Mouse (Mus musculus) natural killer cell, adult 2 months (primary cell): Measurements from ENCODE around the gene Tfeb.

Experiments
- DNase-seq, 2 experiments: peaks; one replicate each; pipeline ENCODE4 v3.0.0; 2022; ENCODE audit warnings: low spot score in 2 of 2

Tfeb gene

DNA sequence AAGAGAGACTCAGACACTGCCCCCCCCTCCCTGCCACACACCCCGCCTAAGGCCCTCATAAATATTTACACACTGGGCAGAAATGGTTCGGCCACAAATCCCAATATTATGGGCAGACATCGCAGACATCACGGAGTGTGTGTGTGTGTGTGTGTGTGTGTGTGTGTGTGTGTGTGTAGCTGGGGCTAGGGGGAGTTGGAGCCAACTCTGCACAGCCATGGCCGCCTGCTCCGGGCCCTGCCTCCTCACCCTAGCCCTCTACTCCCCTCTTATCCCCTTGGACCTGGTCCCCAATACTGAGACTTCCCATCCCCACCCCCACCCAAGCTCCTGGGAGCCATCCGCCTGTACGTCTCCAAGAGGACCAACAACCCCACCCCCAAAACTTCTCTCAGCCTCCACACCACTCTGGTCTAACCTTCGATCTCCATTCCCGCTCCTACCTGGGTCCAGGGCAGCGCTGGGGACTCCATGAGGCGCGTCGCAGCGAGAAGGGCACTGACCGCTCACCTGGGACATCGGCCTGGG, 95.7 kb downstream of the Tfeb start:
- no peak for DNase-seq

DNA sequence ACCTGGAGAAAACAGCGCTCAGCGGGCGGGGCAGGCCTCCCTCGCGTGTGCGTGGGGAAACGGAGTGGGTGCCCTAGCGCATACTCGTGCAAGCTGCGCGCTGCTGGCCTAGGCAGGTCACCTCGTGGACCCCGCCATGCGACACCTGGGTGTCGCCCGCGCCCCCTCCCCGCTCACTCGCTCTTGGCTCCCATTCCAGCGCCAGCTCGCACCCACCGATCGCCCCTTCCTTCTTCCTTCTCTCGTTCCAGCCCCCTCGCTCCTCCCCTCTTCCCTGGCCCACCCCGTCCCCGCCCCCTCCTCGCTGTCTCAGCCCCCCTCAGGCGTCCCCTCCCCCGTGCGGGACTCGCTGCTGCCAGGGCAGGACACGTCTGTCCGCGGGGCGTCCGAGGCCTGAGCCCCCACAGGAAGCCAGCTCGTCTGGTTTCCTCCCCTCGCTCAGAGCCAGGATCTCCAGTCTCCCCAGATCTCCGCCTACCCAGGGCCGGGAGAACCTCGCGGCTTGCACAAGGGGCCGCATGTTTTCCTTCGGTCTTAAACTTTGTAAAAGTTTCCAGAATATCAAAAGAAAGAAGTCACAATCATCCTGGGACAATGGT, 96.3 kb downstream of the Tfeb start:
- no peak for DNase-seq

GRCm38 (mm10) chr17:47833628-47834481, 97.0 kb downstream of the Tfeb start:
- no peak for DNase-seq

GRCm38 (mm10) chr17:47834482-47834767, 97.6 kb downstream of the Tfeb start, which contains the start of gene Mdfi:
Gene Mdfi (minus strand): TSS chr17:47834691.
- DNase-seq = no peak

DNA sequence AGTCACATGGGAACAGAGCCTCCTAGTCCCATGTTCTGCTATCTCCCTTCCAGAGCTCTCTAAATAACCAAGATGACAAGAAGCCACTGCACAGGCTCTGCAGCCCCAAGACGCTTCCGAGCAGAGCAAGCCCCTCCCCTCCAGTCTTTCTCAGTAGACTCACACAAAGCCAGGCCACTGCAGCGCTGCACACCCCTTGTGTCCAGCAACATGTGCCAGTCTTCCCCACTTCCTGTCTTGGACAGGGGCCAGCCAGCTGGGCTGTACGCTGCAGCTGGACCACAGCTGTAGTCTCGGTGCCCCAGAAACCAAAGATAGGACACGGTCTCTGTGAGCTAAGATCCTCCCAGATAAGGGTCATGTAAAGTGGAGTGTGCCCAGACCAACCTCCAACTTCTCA, 101.0 kb downstream of the Tfeb start:
- DNase-seq = no peak

- no peak for DNase-seq
These were observed 104.7 kb downstream of the Tfeb start for GRCm38 (mm10) chr17:47841521-47841920.
